Mouse (Mus musculus): ENCODE measurements around the gene Ncf1. TPM values are rescaled to one million over a fixed set of nuclear protein-coding genes. Genes with fewer than 3 reads are reported as not detected.

Ncf1 gene
- polyA plus RNA-seq (2012; rRNA removed), result 18.8 and 30.3 TPM in 2 replicates

DNA sequence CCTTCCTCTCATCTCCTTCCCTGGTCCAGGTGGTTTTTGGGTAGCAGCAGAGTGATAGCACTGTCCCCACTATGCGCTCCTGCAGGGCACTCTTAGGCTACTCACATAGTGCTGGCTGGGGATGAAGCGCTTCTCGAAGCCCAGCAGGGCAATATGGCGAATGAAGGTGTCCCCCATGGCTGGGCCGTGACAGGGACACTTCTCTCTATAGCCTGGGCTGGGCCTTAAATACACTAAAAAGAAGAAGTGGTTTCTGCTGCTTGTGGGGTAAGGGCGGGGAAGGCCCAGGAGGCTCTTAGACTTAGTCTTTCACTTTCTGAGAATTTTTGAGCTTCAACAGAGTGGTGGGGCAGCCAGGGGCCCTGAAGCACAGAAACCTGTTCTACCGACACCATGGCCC, at the start of gene Ncf1:
Gene Ncf1 (minus strand): TSS at position 235 of the 400 bp plus-strand sequence.
- DNase-seq (ENCODE audit: low spot score), result no peak

DNA sequence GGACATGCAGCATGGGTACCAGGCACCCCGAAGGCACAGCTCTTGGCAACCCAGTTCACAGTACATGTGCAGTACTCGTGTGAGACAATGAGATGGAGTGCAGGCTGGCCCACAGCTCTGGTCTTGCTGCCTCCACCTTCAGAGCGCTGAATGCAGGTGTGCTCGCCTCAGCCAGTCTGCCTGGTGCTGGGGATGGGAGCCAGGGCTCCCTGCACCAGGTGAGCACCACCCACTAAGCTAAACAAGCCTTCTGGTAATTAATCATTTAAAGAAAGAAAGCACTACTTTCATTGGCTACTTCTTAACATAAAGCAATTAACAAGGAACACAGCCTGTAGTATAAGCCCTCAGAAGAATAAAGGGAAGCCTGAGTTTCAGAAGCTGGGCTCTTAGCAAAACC, 47.7 kb upstream of the Ncf1 start:
- DNase-seq (ENCODE audit: low spot score), result no peak

- DNase-seq (ENCODE audit: low spot score), result no peak
Measured at GRCm38 (mm10) chr5:134275556-134275955, 46.1 kb upstream of the Ncf1 start.

GRCm38 (mm10) chr5:134275021-134275420, 45.6 kb upstream of the Ncf1 start:
- DNase-seq (ENCODE audit: low spot score), result no peak

- DNase-seq (ENCODE audit: low spot score), result no peak
Measured at GRCm38 (mm10) chr5:134273761-134274160, 44.3 kb upstream of the Ncf1 start.

- no peak for DNase-seq (ENCODE audit: low spot score)
Measured at GRCm38 (mm10) chr5:134272761-134273160, 43.3 kb upstream of the Ncf1 start.

DNA sequence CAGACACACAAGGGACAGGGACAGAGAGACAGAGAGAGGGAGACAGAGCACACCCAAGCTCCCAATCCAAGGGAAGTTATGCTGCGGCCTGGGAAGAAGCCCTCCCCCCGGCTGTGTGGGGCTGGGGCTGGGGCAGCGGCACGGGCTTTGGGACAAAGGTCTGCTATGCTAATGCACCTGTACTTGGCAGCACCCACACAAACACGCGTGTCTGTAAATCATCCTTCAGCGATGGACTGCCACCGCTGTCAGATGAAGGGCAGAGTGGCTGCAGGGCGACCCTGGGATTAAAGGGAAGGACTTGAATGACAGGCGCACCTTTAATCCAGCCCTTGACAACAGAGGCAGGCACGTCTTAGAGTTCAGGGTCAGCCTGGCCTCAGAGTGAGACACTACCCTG, 42.0 kb upstream of the Ncf1 start:
- no peak for DNase-seq (ENCODE audit: low spot score)

DNA sequence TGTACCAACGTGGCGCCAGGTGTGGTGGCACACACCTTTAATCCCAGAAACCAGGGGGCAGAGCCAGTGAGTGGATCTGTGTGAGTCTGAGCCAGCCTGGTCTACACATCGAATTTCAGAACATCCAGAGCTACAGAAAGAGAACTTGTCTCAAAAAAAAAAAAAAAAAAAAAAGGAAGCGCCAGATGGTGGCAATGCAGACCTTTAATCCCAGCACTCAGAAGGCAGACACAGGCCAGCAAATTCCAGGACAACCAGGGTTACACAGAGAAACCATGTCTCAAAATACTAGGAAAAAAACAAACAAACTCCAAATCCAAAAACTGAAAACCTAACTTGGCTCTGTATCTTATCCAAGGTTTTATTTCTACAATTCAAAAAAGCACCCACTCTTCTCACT, 41.1 kb upstream of the Ncf1 start:
- no peak for DNase-seq (ENCODE audit: low spot score)

DNA sequence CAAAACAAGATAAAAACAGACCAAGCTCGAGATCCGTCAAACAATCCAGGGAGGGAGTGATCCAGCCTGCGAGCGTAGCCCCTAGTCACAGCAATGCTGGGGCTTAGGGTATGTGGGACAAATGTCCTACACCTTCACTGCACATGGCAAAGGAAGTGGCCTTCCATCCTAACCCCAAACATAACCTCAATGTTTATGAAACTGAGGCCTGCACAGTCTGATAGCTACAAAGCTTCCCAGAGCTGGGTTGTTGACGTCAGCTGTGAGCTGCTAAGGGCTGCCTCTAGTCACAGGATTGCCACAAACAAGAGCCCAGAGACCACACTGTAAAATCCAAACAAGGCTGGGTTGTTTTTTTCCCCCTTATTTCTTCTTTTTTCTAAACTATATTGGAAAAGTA, 40.3 kb upstream of the Ncf1 start:
- no peak for DNase-seq (ENCODE audit: low spot score)

DNA sequence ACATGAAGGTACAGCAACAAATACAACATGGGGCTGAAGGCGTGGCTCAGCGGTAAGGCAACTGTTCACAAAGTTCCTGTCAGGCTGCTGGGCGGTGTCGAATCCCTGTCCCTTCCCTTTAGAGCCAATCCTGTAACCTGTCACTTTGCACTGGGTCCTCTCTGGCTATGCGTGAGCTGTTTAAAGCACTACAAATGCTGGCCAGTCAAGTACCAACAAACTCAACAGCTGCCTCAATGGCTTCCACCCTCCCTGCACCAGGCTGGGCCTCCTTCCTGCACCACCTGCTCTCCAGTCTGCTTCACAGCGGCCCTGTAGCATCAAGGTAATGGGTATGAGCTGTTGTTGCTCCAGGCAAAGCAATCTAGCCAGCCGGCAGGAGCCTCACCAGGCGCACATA, 39.3 kb upstream of the Ncf1 start:
- DNase-seq (ENCODE audit: low spot score), result no peak

DNA sequence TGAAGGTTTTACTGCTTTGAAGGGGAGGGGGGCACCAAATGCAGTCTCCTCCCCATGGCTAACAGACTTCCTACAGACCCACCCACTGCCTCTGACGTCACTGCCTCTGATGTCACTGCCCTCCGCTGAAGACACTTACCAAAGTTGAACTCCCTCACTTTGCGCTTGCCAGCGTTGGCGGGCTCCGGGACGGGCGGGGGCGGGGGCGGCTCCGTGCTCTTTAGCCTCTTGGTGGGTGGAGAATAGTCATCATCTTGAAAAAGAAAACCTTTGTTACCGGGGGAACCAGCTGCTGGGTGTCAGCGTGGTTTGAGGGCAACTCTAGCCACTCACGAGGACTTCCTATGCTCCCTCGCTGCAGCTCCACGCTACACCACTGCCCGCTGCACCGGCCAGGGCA, 37.0 kb upstream of the Ncf1 start:
- no peak for DNase-seq (ENCODE audit: low spot score)

- no peak for DNase-seq (ENCODE audit: low spot score)
Measured at GRCm38 (mm10) chr5:134265890-134266289, 36.5 kb upstream of the Ncf1 start.

DNA sequence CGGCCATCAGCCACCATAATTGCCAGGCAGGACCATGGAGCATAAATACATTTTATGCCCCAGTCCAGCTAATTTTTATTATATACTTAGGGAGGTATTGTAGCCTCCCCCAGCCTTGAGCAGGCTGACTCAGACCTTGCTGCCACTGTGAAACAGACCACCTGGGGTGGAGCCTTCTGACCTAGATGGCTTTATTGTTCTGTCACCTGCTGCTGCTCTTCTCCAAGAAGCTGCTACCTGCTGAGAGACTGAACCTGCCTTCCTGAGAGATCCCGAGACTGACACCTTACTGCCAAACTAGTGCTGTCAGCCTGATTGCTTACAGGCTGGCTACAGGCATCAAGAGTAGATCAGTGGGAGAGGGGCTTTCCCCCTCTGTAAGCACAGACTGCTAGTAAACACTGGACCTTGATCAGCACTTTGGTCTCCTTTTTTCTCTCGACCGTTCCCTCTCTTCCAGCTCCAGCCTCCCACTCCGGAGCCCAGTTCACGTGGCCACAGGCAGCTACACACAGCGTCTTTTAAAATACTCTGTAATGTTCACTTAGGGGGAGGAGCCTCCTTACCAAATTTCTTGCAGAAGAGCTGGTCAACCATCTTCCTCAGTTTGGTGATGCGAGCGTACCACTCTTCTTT, 30.7 kb upstream of the Ncf1 start:
- no peak for DNase-seq (ENCODE audit: low spot score)

- no peak for DNase-seq (ENCODE audit: low spot score)
Measured at GRCm38 (mm10) chr5:134258934-134259333, 29.5 kb upstream of the Ncf1 start.

DNA sequence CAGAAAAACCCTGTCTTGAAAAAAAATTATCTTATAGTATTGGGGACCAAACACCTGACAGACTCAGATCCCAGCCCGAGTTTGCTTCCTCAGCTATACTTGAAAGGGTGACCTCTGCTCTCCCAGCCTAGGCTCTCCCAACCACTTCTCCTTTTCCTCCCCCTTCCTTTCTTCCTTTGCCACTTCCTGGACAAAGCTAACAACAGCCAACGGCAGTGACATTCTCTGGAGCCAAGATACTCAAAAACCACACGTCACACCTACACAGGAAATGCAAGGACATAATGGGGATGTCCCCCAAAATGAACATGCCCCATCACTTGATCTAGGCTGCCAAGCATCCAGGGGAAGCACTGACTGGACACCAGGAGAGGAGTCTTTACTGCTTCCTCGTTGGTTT, 29.0 kb upstream of the Ncf1 start:
- DNase-seq (ENCODE audit: low spot score), result no peak

DNA sequence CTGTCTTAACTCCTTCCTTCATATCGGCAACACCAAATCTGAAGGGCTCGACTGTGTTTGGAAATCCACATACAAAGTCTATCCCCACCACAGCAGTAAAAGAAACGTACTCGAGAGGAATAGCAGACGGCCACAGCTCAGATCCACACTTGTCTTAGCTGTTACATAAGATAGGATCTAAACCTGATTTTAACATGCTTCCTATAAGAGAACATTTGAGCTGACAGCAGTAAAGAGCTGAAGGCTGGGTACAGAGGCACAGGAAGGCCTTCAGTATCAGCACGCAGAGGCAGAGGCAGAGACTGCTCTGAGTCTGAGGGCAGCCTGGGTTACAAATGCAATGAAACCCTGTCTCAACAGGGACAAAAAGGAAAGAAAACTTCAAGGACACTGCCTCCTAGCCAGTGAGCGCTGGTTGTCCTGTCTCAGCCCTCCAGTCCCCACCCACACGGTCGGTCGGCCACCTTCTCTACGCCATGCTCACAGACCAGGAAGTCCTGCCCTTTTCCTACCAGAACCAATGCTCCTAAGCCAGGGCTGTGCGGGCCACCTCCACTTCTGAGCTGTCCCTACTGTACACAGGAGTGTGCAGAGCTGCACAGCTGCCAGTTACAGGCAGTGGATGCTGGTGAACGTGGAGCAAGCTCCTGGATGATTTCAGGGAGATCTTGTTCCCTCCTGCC, 28.1 kb upstream of the Ncf1 start:
- no peak for DNase-seq (ENCODE audit: low spot score)

GRCm38 (mm10) chr5:134255294-134255693, 25.9 kb upstream of the Ncf1 start:
- DNase-seq (ENCODE audit: low spot score), result no peak

DNA sequence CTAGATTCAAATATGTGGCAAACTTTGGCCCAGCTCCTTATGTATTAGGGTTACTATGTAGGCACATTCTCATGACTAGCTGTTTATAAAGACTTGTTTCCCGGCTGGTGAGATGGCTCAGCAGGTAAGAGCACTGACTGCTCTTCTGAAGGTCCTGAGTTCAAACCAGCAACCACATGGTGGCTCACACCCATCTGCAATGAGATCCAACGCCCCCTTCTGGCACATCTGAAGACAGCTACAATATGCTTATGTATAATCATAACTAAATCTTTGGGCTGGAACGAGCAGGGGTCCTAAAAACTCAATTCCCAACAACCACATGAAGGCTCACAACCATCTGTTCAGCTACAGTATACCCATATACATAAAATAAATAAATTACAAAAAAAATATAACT, 24.4 kb upstream of the Ncf1 start:
- no peak for DNase-seq (ENCODE audit: low spot score)

- no peak for DNase-seq (ENCODE audit: low spot score)
Measured at GRCm38 (mm10) chr5:134251083-134251482, 21.7 kb upstream of the Ncf1 start.

GRCm38 (mm10) chr5:134250601-134251000, 21.2 kb upstream of the Ncf1 start:
- no peak for DNase-seq (ENCODE audit: low spot score)

- DNase-seq (ENCODE audit: low spot score), result no peak
Measured at GRCm38 (mm10) chr5:134249245-134249649, 19.8 kb upstream of the Ncf1 start.

GRCm38 (mm10) chr5:134248608-134249244, 19.3 kb upstream of the Ncf1 start:
- no peak for DNase-seq (ENCODE audit: low spot score)

DNA sequence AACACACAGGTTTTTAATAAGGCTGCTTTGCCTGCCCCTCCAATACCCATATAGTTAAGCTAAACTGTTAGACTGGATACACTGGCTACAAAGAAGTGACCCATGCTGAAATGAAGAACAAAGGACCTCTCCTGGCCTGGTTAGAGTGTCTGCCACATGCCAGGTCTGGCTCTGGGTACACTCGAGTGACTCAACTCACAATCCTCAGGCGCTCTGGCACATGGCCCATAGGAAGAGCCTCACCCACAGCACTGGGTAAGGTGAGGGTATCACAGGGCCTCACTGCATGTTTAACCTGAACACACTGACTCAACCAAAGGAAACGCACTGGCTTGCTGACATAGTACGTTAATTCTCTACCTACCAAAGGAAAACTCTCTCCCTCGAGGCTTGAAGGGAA, 16.7 kb upstream of the Ncf1 start:
- no peak for DNase-seq (ENCODE audit: low spot score)
